Mouse (Mus musculus) cerebellum, adult 18-20 months (tissue): Measurements from ENCODE around the gene Myrf.
"Not testable (repeated sequence)": the region's sequence is repeated elsewhere in the genome, so short reads cannot be mapped to it uniquely, and the experiment has no call there.

Experiments
- DNase-seq, 2 experiments: peaks; one replicate each; pipeline ENCODE4 v3.0.0; 2021

The Myrf gene

DNA sequence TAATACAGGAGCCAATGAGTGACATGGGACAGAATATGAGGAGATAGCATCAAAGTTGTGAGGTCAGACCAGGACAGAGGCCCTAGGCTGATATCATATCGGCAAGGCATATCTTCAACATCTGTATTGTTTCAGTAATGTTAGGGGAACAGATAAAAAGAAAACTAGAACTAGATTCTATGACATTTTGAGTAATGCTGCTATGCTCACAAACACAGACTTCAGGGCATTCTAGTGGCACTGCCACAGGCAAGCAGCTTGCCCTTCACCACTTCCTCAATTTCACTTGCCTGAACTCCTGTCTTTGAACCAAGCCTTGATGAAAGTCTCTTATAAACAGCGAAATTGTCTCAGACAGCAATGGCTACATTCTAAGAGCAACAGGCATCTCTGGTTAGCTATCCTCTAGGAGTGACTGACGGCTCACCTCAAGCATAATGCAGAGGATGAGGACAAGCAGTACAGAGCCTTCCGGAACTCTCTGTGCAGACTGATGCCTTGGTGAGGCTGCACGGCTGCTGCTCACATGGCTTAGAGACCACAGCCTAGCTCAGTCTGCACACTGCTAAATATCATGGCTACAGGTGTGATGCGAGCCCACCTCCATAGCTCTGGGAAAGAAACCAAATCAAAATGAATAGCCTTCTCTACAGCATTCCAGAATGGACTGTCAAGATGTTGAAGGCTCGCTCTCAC is 66.6 kb downstream of the Myrf start:
- DNase-seq = no peak

DNA sequence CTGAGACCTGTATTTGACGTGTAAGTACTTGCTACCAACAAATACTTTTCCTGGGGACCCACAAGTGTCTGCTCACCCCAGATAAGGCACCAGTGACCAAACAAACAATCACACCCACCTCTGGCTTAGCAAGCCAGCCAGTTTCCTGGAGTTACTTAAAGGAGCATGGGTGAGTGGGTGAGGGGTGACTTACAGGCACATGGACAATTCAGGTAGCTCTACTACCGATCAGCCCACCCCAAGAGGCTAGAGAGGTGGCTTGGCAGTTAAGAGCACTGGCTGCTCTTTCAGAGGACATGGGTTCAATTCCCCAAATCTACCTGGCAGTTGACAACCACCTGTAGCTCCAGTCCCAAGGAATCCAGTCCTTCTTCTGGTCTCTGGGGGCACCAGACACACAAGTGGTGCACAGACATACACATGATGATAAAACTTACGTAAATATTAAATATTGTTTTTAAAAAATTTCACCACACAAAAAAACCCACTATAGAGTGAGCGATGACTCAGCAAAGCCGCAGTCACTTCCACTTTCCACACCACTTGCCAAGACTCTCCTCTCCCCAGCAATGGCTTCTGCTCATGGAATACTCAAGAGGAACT is 67.3 kb downstream of the Myrf start:
- DNase-seq = no peak

DNA sequence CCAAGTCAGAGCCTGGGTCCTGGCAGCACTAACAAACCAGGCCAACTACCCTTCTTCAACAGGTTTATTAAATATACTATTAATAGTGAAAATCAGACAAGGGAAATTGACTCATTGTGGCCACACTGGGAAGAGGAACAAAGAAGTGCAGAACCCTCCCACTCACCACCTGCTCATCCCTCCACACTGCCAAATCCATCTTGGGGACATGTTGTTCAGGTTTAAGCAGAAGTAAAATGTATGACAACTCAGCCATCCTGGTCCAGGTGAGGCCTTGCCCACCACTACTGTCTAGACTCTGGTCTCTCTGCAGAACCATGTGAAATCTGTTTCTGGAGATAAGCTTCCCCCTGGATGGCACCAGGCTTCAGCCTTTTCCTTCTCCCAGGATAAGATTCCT is 68.7 kb downstream of the Myrf start:
- DNase-seq = peak in 1 of 2 experiments; percentile 44

DNA sequence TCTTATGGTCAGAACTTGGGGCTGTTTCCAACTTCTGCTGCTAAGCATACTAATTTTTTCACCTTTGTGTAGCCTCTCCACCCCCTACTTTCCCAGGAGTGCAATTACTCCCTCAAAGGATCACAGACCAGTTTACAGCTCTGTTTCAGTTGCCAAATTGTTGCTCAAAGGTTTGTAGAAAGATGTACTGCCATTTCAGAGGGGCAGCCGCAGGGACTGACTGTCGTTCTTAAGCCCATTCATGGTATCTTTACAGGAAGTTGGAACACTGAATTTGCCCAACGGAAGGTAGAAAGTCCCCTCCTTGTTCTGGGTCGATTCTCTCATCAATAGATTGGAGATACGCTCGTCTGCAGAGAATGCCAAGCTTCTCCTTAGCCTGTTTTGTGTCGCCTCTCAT is 69.2 kb downstream of the Myrf start:
- DNase-seq = no peak

DNA sequence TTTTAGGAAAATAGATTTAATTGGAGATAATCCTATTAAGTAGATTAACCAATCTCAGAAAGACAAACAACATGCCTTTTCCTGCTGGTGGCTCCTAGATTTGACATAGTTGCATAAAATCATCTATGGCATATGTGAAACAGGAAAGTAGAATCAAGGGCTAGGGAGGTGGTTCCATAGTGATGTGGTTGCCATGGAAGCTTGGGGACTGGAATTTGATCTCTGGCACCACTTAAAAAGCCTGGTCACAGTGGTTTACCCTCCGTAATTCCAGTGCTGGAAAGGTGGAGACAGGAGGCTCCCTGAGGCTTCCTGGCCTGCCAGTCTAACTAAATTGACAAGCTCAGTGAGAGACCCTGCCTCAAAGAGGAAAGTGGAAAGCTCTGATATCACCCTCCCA is 70.1 kb downstream of the Myrf start:
- no peak for DNase-seq

DNA sequence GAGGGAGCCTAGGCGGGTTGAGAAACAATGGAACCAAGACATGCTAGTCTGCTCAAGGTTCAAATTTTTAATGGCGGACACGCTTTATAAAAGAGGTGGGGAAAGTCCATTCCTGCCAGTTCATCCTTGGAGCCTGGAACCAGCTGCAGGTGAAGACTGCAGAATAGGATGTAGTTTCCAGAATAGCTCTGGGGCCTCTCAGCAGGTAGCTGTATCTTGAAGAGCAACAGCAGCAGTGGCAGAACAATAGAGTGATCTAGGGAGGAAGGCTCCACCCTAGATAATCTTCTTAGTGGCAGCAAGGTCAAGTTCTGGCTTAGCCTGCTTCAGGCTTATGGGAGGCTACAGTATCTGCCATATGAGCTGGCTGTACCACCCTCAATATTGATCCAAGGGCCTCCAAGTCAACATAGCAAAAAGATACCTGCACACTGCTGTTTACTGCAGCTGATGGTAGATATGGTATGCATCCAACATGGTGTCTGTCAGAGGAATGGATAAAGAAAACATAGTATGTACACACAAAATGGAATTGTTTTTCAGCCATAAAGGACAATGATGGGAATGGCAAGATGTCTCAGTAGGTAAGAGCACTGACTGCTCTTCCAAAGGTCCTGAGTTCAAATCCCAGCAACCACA is 70.7 kb downstream of the Myrf start:
- not testable (repeated sequence) for DNase-seq

DNA sequence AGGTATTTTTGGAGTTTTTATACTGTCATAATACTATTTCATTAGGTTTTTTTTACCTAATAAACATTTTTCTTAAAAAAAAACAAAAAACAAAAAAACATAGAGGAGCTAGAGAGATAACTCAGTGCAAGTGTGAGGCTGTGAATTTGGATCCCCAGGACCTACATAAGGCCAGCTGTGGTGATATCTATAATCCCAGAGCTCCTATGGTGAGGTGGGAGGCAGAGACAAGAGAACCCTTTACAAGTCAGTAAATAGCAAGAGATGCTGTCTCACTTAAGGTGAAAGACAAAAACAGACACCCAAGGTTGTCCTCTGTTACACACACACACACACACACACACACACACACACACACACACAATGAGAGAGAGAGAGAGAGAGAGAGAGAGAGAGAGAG is 71.4 kb downstream of the Myrf start:
- no peak for DNase-seq

DNA sequence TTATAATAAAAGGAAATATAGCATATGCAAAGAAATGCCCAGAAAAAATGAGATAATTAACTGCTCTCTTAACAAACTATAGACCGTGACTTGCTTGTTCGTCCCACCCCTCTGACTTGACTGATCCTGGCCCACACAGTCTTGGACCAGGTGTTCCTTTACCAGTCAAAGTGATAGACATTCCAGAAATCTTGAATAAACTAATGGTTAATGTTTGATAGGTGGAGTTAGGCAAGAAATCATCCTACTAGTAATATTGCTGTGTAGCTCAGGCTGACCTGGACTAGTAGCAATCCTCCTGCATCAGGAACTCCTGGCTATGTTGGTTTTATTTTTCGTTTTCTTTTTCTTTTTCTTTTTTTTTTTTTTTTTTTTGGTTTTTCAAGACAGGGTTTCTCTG is 72.1 kb downstream of the Myrf start:
- DNase-seq = no peak

DNA sequence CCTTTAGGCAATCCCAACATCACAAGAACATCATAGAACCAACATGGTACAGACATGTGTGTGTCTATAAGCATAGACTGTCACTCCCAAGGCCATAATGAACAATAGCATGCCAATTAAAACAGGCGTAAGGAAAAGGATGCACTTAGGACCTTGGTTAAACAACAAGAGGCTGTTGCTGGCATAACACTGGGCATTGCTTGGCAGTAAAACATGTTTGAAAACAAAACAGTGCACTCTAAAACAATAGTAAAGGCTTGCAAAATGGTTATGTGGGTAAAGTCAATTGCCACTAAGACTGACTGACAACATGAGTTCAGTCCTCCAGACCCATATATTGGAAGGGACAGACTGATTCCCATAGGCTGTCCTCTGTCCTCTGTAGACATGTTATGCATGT is 72.6 kb downstream of the Myrf start:
- DNase-seq = no peak

DNA sequence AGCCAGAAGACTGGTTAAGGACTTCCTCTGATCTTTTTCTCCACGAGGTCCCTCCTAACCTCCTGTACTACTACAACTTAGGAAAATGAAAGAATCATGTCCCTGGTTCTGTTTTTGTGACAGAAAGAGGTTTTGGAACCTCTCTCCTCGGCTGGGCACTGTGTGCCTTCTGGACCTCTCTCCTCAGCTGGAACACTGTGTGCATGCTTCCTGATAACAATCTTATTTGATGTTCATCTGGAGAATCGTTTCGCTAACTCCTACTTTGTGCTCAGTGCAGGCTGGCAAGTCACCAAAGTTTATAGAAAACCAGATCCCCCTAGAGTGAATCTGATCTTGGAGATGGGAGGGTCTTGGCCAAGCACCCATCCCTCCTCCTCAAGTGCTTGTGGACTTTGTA is 73.4 kb downstream of the Myrf start:
- no peak for DNase-seq

DNA sequence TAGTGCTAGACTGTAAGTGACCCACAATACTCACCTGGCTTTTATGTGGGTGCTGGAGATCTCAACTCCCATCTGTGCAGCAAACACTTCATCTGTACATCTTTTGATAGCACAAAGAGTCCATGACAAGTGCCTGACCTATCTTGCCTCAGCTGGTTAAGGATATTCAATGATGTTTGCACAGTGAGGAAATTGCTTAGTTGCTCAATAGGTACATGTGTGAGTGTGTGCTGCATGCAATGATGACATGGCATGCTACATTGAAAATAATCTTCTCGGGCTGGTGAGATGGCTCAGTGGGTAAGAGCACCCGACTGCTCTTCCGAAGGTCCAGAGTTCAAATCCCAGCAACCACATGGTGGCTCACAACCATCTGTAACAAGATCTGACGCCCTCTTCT is 74.6 kb downstream of the Myrf start:
- not testable (repeated sequence) for DNase-seq

DNA sequence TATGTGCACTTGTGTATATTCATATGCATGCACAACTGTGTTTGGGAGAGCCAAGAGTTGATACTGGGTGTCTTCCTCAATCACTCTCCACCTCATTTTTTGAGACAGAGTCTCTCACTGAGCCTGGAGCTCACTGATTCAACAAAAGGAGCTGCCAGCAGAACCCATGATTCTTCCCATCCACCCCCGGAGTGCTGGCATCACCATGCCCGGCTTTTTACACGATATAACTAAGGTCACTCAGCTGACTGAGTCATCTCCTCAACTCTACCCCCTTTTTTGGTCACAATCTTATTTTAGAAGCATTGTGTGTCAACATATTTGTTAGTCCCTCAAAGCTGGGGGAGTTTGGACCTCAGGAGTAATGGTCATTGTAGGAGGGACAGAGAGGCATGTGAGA is 76.7 kb downstream of the Myrf start:
- DNase-seq = no peak
